Mouse (Mus musculus): ENCODE measurements around the gene Myh4.

Gene Myh4

GRCm38 (mm10) chr11:67237481-67238079 is at the start of gene Myh4:
TSS of gene Myh4 (plus strand) at chr11:67238029.
- in situ Hi-C loops (cut with MboI, MseI): no loop called here

- in situ Hi-C loops (cut with MboI, MseI): no loop called here
Observed at GRCm38 (mm10) chr11:67190316-67190715, 47.5 kb upstream of the Myh4 start.

- in situ Hi-C loops (cut with MboI, MseI): no loop called here
Observed at GRCm38 (mm10) chr11:67190814-67191213, 47.0 kb upstream of the Myh4 start.

- in situ Hi-C loops (cut with MboI, MseI): no loop called here
Observed at GRCm38 (mm10) chr11:67191496-67191895, 46.3 kb upstream of the Myh4 start.

GRCm38 (mm10) chr11:67199321-67199720 is 38.5 kb upstream of the Myh4 start:
- in situ Hi-C loops (cut with MboI, MseI): no loop called here

- in situ Hi-C loops (cut with MboI, MseI): no loop called here
Observed at GRCm38 (mm10) chr11:67199752-67200151, 38.1 kb upstream of the Myh4 start, which contains the start of gene Myh1. TSS of gene Myh1 (plus strand) at chr11:67200052.

- in situ Hi-C loops (cut with MboI, MseI): no loop called here
Observed at GRCm38 (mm10) chr11:67204766-67205165, 33.1 kb upstream of the Myh4 start.

GRCm38 (mm10) chr11:67221803-67222202 is 16.0 kb upstream of the Myh4 start:
- in situ Hi-C loops (cut with MboI, MseI): no loop called here

GRCm38 (mm10) chr11:67224466-67224865 is 13.4 kb upstream of the Myh4 start:
- in situ Hi-C loops (cut with MboI, MseI): no loop called here

GRCm38 (mm10) chr11:67228731-67229130 is 9.1 kb upstream of the Myh4 start:
- in situ Hi-C loops (cut with MboI, MseI): no loop called here

- in situ Hi-C loops (cut with MboI, MseI): no loop called here
Observed at GRCm38 (mm10) chr11:67229166-67229565, 8.7 kb upstream of the Myh4 start.

GRCm38 (mm10) chr11:67229946-67230345 is 7.9 kb upstream of the Myh4 start:
- in situ Hi-C loops (cut with MboI, MseI): no loop called here

GRCm38 (mm10) chr11:67235639-67236358 is 2.0 kb upstream of the Myh4 start:
- in situ Hi-C loops (cut with MboI, MseI): no loop called here

- in situ Hi-C loops (cut with MboI, MseI): no loop called here
Observed at GRCm38 (mm10) chr11:67236799-67237198, 1.0 kb upstream of the Myh4 start.

GRCm38 (mm10) chr11:67241051-67241450 is 3.2 kb downstream of the Myh4 start:
- in situ Hi-C loops (cut with MboI, MseI): no loop called here

- in situ Hi-C loops (cut with MboI, MseI): no loop called here
Observed at GRCm38 (mm10) chr11:67253691-67254090, 15.9 kb downstream of the Myh4 start.

- in situ Hi-C loops (cut with MboI, MseI): no loop called here
Observed at GRCm38 (mm10) chr11:67257048-67257447, 19.2 kb downstream of the Myh4 start.

- in situ Hi-C loops (cut with MboI, MseI): no loop called here
Observed at GRCm38 (mm10) chr11:67260956-67261355, 23.1 kb downstream of the Myh4 start.

GRCm38 (mm10) chr11:67276601-67277174 is 38.9 kb downstream of the Myh4 start, which contains the start of gene Myh8:
TSS of gene Myh8 (plus strand) at chr11:67277124.
- in situ Hi-C loops (cut with MboI, MseI): loop anchor here (10.0 kb wide), 1 partner anchor 1072 kb away; no protein-coding TSS in a partner anchor

GRCm38 (mm10) chr11:67293440-67293839 is 55.6 kb downstream of the Myh4 start:
- in situ Hi-C loops (cut with MboI, MseI): no loop called here
